Mouse (Mus musculus) kidney, adult 2 months (tissue): ENCODE results near the gene Pou2af1. TPM values are rescaled to one million over a fixed set of nuclear protein-coding genes. Genes with fewer than 3 reads are reported as not detected.
A peak's percentile ranks its signal among the peaks of the same experiment; 100 is the strongest.

Experiments
- DNase-seq: peaks from one replicate; pipeline ENCODE4 v3.0.0; 2021
- H3K27ac ChIP-seq: fragments of 200-500 bp; 2 replicates; pipeline ENCODE4 v1.5.1; 2012; ENCODE audit warnings: low read depth, low read length, control low read depth, inconsistent platforms; ENCODE audit not compliant: insufficient read depth
- H3K27me3 ChIP-seq: fragments of 200-500 bp; replicated peaks from 2 replicates; pipeline ENCODE4 v1.6.1; 2012; ENCODE audit warnings: mild to moderate bottlenecking, moderate library complexity, low read length, inconsistent platforms; ENCODE audit not compliant: control insufficient read depth, insufficient read depth
- H3K36me3 ChIP-seq: fragments of 200-500 bp; 2 replicates; pipeline ENCODE4 v1.6.1; 2012; ENCODE audit warnings: mild to moderate bottlenecking, moderate library complexity, low read length, inconsistent platforms; ENCODE audit not compliant: control insufficient read depth, insufficient read depth
- H3K4me1 ChIP-seq: fragments of 200-500 bp; 2 replicates; pipeline ENCODE4 v1.6.1; 2011; ENCODE audit warnings: low read length; ENCODE audit not compliant: control insufficient read depth, insufficient read depth
- H3K4me3 ChIP-seq: fragments of 200-500 bp; 2 replicates; pipeline ENCODE4 v1.5.1; 2011; ENCODE audit warnings: mild to moderate bottlenecking, low read depth, low read length, control low read depth; ENCODE audit not compliant: insufficient read depth
- CTCF ChIP-seq: fragments of 200-500 bp; conservative IDR thresholded peaks from 2 replicates; pipeline ENCODE4 v1.5.1; 2011; ENCODE audit warnings: low read depth, mild to moderate bottlenecking, control low read depth, low read length, moderate library complexity, mixed read lengths; ENCODE audit not compliant: insufficient read depth, insufficient read length
- POLR2A ChIP-seq: fragments of 200-500 bp; IDR thresholded peaks from one replicate; pipeline ENCODE4 v1.6.1; 2011; ENCODE audit warnings: low read depth, low read length, control low read depth
- WGBS: fragments of 180-500 bp; shearing (Covaris S2); methylation state at CpG from one replicate; pipeline ENCODE4 v1.1.7; 2018; 5-methylcytosine and 5-hydroxymethylcytosine counted together
- polyA plus RNA-seq: library from polyadenylated mRNA; depleted of rRNA; stranded (reverse); fragments of >200 nt; gene quantifications from 2 replicates; pipeline ENCODE4 v1.2.3, GENCODE M21; 2012; rRNA removed

Gene Pou2af1
- 0.35 and 3.4 TPM in 2 replicates for polyA plus RNA-seq

DNA sequence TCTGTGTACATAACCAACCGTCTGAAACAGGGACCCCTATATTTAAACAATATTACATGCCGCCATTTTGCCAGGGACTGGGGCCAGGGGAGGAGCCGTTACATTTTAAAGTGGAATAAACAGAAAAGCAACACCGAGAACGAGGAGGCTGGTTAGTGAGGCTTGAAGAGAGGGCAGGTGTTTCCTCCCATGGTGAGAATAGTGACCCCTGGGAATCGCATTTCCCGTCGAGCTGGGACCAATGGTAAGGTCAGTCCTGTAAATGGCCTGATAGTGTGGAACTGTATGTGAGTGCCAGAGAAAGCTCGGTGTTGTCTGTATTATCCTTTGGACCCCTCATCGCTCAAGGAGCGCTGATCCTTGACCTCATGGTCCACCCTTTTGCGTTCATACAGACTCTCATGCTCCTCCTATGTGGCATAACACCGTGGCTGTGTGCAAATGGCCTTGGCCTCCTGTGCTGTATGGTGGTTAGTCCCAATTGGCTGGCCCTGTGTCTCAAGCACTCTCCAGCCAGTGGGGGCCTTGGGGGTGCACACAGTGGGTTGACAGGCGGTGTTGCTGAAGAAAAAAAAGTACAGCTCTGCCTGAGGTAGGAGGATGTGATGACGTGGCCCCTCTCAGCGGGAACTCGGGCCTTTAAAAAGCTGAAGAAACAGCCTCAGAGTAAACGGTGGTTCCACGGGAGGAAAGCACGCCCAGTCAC lies at the start of gene Pou2af1:
Gene Pou2af1 (plus strand): TSS at position 686 of the 706 bp plus-strand sequence.
- DNase-seq = no peak
- WGBS = 60% methylated on average over 20 of the region's 20 CpGs
- Histone ChIP-seq H3K4me1 (no peaks in the 10 kb centered on the region), H3K36me3 (no peaks in the 10 kb centered on the region), H3K27me3 (no peaks in the 10 kb centered on the region), H3K27ac (no peak within 1 kb of the TSS), H3K4me3 (no peak within 1 kb of the TSS)
- TF ChIP-seq CTCF = no peak
- TF ChIP-seq POLR2A = no peak

- no peak overlapping the region for H3K4me3 ChIP-seq
- no peaks in the 10 kb centered on the region for H3K36me3 ChIP-seq
- no peak overlapping the region for H3K27ac ChIP-seq
- H3K4me1 ChIP-seq = no peaks in the 10 kb centered on the region
- WGBS = 83% methylated on average over 5 of the region's 5 CpGs
- TF ChIP-seq CTCF (no peak), POLR2A (no peak)
- DNase-seq = no peak
- no peaks in the 10 kb centered on the region for H3K27me3 ChIP-seq
Observed at GRCm38 (mm10) chr9:51163989-51164388, 49.5 kb upstream of the Pou2af1 start.

GRCm38 (mm10) chr9:51165312-51166180 lies 48.0 kb upstream of the Pou2af1 start, which contains the start of gene Gm32742:
Gene Gm32742, minus strand, starts transcription at chr9:51165517.
- Histone ChIP-seq H3K27ac (no peak within 1 kb of the TSS), H3K4me1 (no peaks in the 10 kb centered on the region)
- WGBS = 52% methylated on average over 6 of the region's 6 CpGs

DNA sequence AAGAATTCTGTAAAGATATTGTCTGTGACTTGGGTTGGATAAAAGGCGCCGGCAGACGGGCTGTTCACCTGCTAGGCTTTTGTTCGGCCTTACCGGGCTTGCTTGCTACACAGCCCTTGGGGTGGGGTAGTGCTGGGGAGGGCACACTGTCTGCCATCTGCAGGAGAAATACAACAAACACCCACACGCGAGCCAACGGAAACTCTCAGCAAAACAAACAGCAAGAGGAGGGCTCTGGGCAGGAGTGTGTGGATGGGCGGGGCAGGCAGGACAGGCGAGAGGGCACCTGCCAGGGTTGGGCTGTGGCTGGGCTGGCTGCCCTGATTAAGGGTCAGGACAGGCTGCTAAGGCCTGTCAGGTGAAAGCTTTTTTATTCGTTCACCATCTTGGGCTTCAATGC lies 45.6 kb upstream of the Pou2af1 start:
- TF ChIP-seq CTCF (no peak), POLR2A (no peak)
- no peaks in the 10 kb centered on the region for H3K36me3 ChIP-seq
- no peak overlapping the region for H3K27ac ChIP-seq
- no peaks in the 10 kb centered on the region for H3K27me3 ChIP-seq
- H3K4me3 ChIP-seq = no peak overlapping the region
- 54% methylated on average over 11 of the region's 11 CpGs for WGBS
- H3K4me1 ChIP-seq = no peaks in the 10 kb centered on the region
- peak; percentile 12 for DNase-seq

More at GRCm38 (mm10) chr9:51165312-51166180, 48.0 kb upstream of the Pou2af1 start, which contains the start of gene Gm32742:
- Histone ChIP-seq H3K4me3 (no peak within 1 kb of the TSS), H3K27me3 (no peaks in the 10 kb centered on the region), H3K36me3 (no peaks in the 10 kb centered on the region)
- TF ChIP-seq POLR2A (no peak), CTCF (no peak)
- no peak for DNase-seq

DNA sequence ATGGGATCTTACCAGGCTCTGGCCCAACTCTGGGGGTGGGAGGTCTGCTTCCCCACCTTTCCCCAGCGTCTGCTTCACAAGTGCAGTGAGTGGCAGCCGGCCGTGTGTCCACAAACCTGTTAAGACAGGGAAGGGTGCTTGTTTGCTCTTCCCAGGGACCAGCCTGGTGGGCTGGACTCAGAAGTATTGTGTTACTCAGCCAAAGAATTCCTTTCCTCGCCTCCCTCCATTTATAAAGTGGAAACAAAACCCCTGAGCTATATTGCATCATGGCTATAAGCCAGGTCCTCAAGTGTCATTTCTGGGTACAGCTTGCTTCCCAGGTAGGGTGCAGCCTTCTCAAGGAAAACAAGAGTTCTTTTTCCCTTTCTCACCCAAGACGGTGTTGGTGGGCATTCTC lies 44.8 kb upstream of the Pou2af1 start:
- TF ChIP-seq CTCF (no peak), POLR2A (no peak)
- DNase-seq = no peak
- WGBS = 70% methylated on average over 5 of the region's 5 CpGs
- H3K27ac ChIP-seq = no peak overlapping the region
- H3K27me3 ChIP-seq = no peaks in the 10 kb centered on the region
- no peaks in the 10 kb centered on the region for H3K36me3 ChIP-seq
- no peak overlapping the region for H3K4me3 ChIP-seq
- H3K4me1 ChIP-seq = no peaks in the 10 kb centered on the region

- Histone ChIP-seq H3K36me3 (no peaks in the 10 kb centered on the region), H3K4me3 (no peak overlapping the region), H3K4me1 (no peaks in the 10 kb centered on the region), H3K27me3 (no peaks in the 10 kb centered on the region), H3K27ac (no peak overlapping the region)
- no peak for DNase-seq
- TF ChIP-seq CTCF (no peak), POLR2A (no peak)
- 68% methylated on average over 7 of the region's 7 CpGs for WGBS
Observed at GRCm38 (mm10) chr9:51169133-51169532, 44.4 kb upstream of the Pou2af1 start.

DNA sequence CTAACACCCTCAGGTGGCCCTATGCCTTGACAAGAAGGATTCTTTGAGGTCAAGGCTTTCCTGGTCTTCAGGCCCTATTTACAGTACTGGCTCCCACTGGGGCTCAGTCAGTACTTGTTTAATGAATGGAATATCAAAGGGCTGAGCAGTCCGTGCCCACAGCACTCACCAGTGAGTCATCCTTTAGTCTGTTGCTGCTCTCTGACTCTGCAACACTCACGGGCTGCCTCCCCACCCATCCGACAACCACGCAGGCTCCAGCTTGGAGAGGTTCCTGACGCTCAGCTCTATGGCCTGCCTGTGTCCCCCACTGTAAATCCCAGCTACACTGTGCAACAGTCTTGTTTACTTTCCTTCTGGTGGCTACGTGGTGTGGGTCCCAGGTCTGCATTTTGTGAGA lies 43.2 kb upstream of the Pou2af1 start:
- Histone ChIP-seq H3K4me1 (no peaks in the 10 kb centered on the region), H3K36me3 (no peaks in the 10 kb centered on the region), H3K27ac (no peak overlapping the region), H3K4me3 (no peak overlapping the region), H3K27me3 (no peaks in the 10 kb centered on the region)
- DNase-seq = no peak
- TF ChIP-seq CTCF = no peak
- TF ChIP-seq POLR2A = no peak
- 88% methylated on average over 6 of the region's 6 CpGs for WGBS
